Mouse (Mus musculus) kidney, embryonic 15.5 days (tissue): ENCODE data around the gene Fsip1. TPM values are rescaled to one million over a fixed set of nuclear protein-coding genes. Genes with fewer than 3 reads are reported as not detected.
A peak's percentile ranks its signal among the peaks of the same experiment; 100 is the strongest.

ENCODE experiments used
- ATAC-seq: fragments of 200-750 bp; cut with Nextera tagmentation; replicated peaks from 2 replicates; pipeline ENCODE4 v1.8.0; 2017; ENCODE audit warnings: moderate TSS enrichment; ENCODE audit not compliant: low FRiP score
- H3K27ac ChIP-seq: fragments of 300-500 bp; sonication (generic); 2 replicates; pipeline ENCODE4 v1.5.1; 2015; ENCODE audit warnings: mild to moderate bottlenecking, inconsistent platforms
- H3K27me3 ChIP-seq: fragments of 300-500 bp; sonication (generic); 2 replicates; pipeline ENCODE4 v1.6.1; 2015; ENCODE audit warnings: inconsistent platforms
- H3K36me3 ChIP-seq: fragments of 300-500 bp; sonication (generic); 2 replicates; pipeline ENCODE4 v1.6.1; 2015; ENCODE audit warnings: inconsistent platforms
- H3K4me1 ChIP-seq: fragments of 300-500 bp; sonication (generic); 2 replicates; pipeline ENCODE4 v1.6.1; 2015; ENCODE audit warnings: inconsistent platforms
- H3K4me2 ChIP-seq: fragments of 300-500 bp; sonication (generic); 2 replicates; pipeline ENCODE4 v1.6.1; 2015; ENCODE audit warnings: moderate library complexity, mild to moderate bottlenecking, inconsistent platforms
- H3K4me3 ChIP-seq: fragments of 300-500 bp; sonication (generic); replicated peaks from 2 replicates; pipeline ENCODE4 v1.5.1; 2015; ENCODE audit warnings: mild to moderate bottlenecking, inconsistent platforms
- H3K9ac ChIP-seq: fragments of 300-500 bp; sonication (generic); 2 replicates; pipeline ENCODE4 v1.6.1; 2015; ENCODE audit warnings: mild to moderate bottlenecking, inconsistent platforms
- H3K9me3 ChIP-seq: fragments of 300-500 bp; sonication (generic); replicated peaks from 2 replicates; pipeline ENCODE4 v1.6.1; 2016; ENCODE audit warnings: inconsistent platforms
- WGBS: fragments of 180-500 bp; shearing (Covaris S2); methylation state at CpG from one replicate; pipeline ENCODE4 v1.1.7; 2015; ENCODE audit warnings: mixed read lengths; 5-methylcytosine and 5-hydroxymethylcytosine counted together
- polyA plus RNA-seq: library from polyadenylated mRNA; unstranded; fragments of >200 nt; fragmentation: Nextera tagmentation; extraction: Ambion mirVana; gene quantifications from 2 replicates; pipeline ENCODE4 v1.2.1, GENCODE M21; 2015

Gene Fsip1
- polyA plus RNA-seq, 1 experiment from 2014 or later = 0.93 TPM

DNA sequence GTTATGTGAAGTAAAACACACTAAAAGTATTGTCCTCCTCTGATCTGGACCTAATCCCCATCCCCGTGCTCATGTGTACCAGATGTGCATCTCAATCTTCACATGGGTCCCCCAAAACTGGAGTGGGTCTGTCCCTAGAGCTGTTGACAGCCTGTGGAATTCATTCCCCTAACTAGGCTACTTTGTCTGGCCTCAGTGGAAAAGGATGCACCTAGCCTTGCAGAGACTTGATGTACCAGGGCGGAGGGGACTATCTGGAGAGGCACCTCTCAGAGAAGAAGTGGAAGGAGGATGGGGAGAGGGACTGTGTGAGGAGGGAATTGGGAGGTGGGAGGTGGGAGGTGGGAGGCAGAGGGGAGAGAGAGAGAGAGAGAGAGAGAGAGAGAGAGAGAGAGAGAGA lies 119.0 kb downstream of the Fsip1 start:
- Histone ChIP-seq H3K27ac (no peak overlapping the region), H3K9me3 (no peaks in the 10 kb centered on the region), H3K36me3 (no peaks in the 10 kb centered on the region), H3K27me3 (no peaks in the 10 kb centered on the region), H3K9ac (no peak overlapping the region), H3K4me1 (no peaks in the 10 kb centered on the region), H3K4me3 (no peak overlapping the region), H3K4me2 (no peak overlapping the region)
- ATAC-seq = no peak
- WGBS = 95% methylated on average over 2 of the region's 2 CpGs

GRCm38 (mm10) chr2:118137071-118137470 lies 119.7 kb downstream of the Fsip1 start:
- Histone ChIP-seq H3K36me3 (no peaks in the 10 kb centered on the region), H3K4me3 (no peak overlapping the region), H3K9me3 (no peaks in the 10 kb centered on the region), H3K27ac (no peak overlapping the region), H3K4me2 (no peak overlapping the region), H3K4me1 (no peaks in the 10 kb centered on the region), H3K9ac (no peak overlapping the region), H3K27me3 (no peaks in the 10 kb centered on the region)
- WGBS = 82% methylated on average over 9 of the region's 9 CpGs
- ATAC-seq = no peak

DNA sequence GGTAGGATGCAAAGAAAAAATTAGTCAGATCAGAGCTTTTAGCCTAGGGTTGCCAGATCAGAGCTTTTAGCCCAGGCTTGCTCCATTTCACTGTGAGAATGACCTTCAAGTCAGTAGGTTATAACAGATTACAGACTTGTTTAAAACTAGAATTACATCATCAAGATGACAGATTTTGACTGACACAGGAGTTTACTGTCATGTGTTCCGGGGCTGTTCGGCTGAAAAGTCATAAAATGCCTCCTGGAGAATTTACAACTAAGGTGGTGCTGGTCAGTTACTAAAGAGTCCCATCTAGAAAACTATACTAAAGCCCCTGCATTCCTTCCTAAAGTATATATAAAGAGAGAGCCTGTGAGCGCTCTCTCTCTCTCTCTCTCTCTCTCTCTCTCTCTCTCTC lies 128.5 kb downstream of the Fsip1 start:
- no peak overlapping the region for H3K4me3 ChIP-seq
- no peaks in the 10 kb centered on the region for H3K9me3 ChIP-seq
- no peak overlapping the region for H3K27ac ChIP-seq
- no peak overlapping the region for H3K4me2 ChIP-seq
- no peak for ATAC-seq
- WGBS = 23% methylated on average over 3 of the region's 3 CpGs
- H3K9ac ChIP-seq = no peak overlapping the region
- peaks cover 27% of the 10 kb centered on the region for H3K36me3 ChIP-seq
- H3K27me3 ChIP-seq = no peaks in the 10 kb centered on the region
- H3K4me1 ChIP-seq = peaks cover 37% of the 10 kb centered on the region

- H3K36me3 ChIP-seq = peaks cover 33% of the 10 kb centered on the region
- H3K9me3 ChIP-seq = no peaks in the 10 kb centered on the region
- H3K4me2 ChIP-seq = no peak overlapping the region
- H3K4me3 ChIP-seq = no peak overlapping the region
- H3K27ac ChIP-seq = 0 out of 2 replicates have a peak overlapping the region, but pooled peaks have one; percentile 32
- no peaks in the 10 kb centered on the region for H3K27me3 ChIP-seq
- no peak for ATAC-seq
- H3K4me1 ChIP-seq = peaks cover 37% of the 10 kb centered on the region
- 78% methylated on average over 5 of the region's 5 CpGs for WGBS
- H3K9ac ChIP-seq = no peak overlapping the region
These were observed 129.1 kb downstream of the Fsip1 start for GRCm38 (mm10) chr2:118127516-118128288.

DNA sequence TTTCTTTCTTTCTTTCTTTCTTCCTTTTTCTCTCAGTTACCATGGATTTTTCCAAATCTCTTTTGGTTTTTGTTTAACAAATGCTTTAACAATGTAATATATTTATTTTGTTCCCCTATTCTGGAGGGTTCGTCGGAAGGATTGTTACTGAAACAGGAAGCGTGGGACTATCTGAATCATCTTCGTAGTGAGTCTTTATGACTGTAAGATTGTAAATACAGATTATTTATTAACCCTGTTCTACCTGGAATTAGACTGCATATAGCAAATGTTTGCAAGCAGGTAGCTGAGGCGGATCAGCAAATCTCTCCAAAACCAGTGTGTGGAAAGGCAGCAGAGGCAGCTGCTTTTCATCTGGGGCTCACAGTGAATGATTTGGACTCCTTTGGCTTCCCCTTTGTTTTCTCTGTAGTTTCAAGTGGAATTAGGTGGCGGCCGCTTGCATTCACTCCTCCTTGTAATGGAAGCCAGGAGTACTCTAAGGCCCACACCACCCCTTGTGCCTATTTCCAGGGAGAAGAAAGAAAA lies 130.8 kb downstream of the Fsip1 start:
- 43% methylated on average over 7 of the region's 7 CpGs for WGBS
- Histone ChIP-seq H3K36me3 (peaks cover 50% of the 10 kb centered on the region), H3K27ac (peak overlapping the region; percentile 52), H3K4me2 (peak overlapping the region; percentile 12; the same call in 1 of the 2 replicates), H3K9me3 (no peaks in the 10 kb centered on the region), H3K4me3 (no peak overlapping the region), H3K27me3 (no peaks in the 10 kb centered on the region), H3K4me1 (peaks cover 37% of the 10 kb centered on the region), H3K9ac (0 out of 2 replicates have a peak overlapping the region, but pooled peaks have one; percentile 17)
- ATAC-seq = no peak

- H3K27ac ChIP-seq = peak overlapping the region; percentile 52
- WGBS = 64% methylated on average over 11 of the region's 11 CpGs
These were observed 131.4 kb downstream of the Fsip1 start for GRCm38 (mm10) chr2:118125211-118125939.

DNA sequence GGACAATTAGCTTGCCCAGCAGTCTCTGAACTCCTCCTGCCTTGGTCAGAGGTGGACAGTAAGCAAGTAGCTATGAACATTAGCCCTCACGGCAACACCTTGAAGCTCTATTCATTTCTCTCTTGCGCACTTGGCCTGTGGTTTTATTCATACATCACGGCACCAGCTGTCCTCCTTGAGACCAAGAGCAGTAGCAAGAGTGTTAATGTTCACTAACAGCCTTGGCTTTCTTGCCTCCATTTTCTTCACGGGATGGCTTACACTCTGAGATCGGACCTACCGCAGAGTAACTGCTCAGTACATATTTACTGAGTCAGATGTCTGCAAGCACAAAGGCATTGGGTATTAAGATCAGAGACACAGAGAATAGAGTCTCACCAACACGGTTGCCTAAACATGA lies 132.3 kb downstream of the Fsip1 start:
- no peak overlapping the region for H3K27ac ChIP-seq
- 84% methylated on average over 7 of the region's 7 CpGs for WGBS

More at GRCm38 (mm10) chr2:118125211-118125939, 131.4 kb downstream of the Fsip1 start:
- no peak overlapping the region for H3K4me2 ChIP-seq
- H3K9ac ChIP-seq = no peak overlapping the region
- H3K4me1 ChIP-seq = peaks cover 37% of the 10 kb centered on the region
- peak; percentile 85 for ATAC-seq
- H3K36me3 ChIP-seq = peaks cover 56% of the 10 kb centered on the region
- no peaks in the 10 kb centered on the region for H3K9me3 ChIP-seq
- no peaks in the 10 kb centered on the region for H3K27me3 ChIP-seq
- no peak overlapping the region for H3K4me3 ChIP-seq

DNA sequence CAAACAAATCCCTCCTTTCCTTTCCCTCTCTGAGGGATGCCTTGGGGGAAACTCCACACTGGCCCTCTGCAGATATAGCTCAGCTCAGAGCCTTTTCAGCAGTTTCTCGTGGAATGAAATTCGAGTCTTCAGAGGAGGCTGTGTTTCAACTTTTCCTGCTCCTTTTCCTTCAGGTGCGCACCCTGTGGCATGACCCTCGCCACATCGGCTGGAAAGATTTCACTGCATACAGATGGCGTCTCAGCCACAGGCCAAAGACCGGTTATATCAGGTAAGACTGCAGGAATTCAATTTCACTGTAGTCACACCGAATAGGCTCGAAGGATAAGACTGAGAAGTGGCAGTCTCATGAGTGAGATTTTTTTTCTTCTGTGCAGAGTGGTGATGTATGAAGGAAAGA lies 133.0 kb downstream of the Fsip1 start:
- peaks cover 31% of the 10 kb centered on the region for H3K4me1 ChIP-seq
- peaks cover 72% of the 10 kb centered on the region for H3K36me3 ChIP-seq
- H3K4me3 ChIP-seq = no peak overlapping the region
- no peak overlapping the region for H3K9ac ChIP-seq
- WGBS = 70% methylated on average over 9 of the region's 9 CpGs
- H3K4me2 ChIP-seq = no peak overlapping the region
- H3K9me3 ChIP-seq = no peaks in the 10 kb centered on the region
- no peaks in the 10 kb centered on the region for H3K27me3 ChIP-seq
- H3K27ac ChIP-seq = 0 out of 2 replicates have a peak overlapping the region, but pooled peaks have one; percentile 48
- no peak for ATAC-seq

More for the DNA sequence above, 132.3 kb downstream of the Fsip1 start:
- Histone ChIP-seq H3K9ac (no peak overlapping the region), H3K4me2 (no peak overlapping the region), H3K4me3 (no peak overlapping the region), H3K36me3 (peaks cover 65% of the 10 kb centered on the region), H3K4me1 (peaks cover 37% of the 10 kb centered on the region), H3K27me3 (no peaks in the 10 kb centered on the region), H3K9me3 (no peaks in the 10 kb centered on the region)
- ATAC-seq = no peak

DNA sequence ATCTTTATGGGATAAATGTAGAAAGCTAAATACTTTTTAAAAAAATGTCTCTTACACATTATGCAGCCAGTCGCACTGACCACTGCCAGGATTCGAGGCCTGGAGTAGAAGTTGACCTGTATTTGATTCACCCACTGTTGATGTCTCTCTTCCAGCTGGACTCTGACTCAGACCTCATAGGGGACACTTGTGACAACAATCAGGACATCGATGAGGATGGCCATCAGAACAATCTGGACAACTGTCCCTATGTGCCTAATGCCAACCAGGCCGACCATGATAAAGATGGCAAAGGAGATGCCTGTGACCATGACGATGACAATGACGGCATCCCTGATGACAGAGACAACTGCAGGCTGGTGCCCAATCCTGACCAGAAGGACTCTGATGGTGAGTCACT lies 134.5 kb downstream of the Fsip1 start:
- Histone ChIP-seq H3K27me3 (no peaks in the 10 kb centered on the region), H3K36me3 (peaks cover 87% of the 10 kb centered on the region), H3K4me3 (no peak overlapping the region), H3K9me3 (no peaks in the 10 kb centered on the region), H3K4me1 (peaks cover 31% of the 10 kb centered on the region), H3K4me2 (no peak overlapping the region), H3K27ac (no peak overlapping the region), H3K9ac (no peak overlapping the region)
- no peak for ATAC-seq
- WGBS = 92% methylated on average over 6 of the region's 6 CpGs

GRCm38 (mm10) chr2:118120751-118121150 lies 136.0 kb downstream of the Fsip1 start:
- 92% methylated on average over 7 of the region's 7 CpGs for WGBS
- no peaks in the 10 kb centered on the region for H3K27me3 ChIP-seq
- H3K9me3 ChIP-seq = no peaks in the 10 kb centered on the region
- H3K27ac ChIP-seq = no peak overlapping the region
- H3K4me2 ChIP-seq = no peak overlapping the region
- peaks cover 35% of the 10 kb centered on the region for H3K4me1 ChIP-seq
- ATAC-seq = no peak
- no peak overlapping the region for H3K4me3 ChIP-seq
- H3K36me3 ChIP-seq = peaks cover 99% of the 10 kb centered on the region
- H3K9ac ChIP-seq = no peak overlapping the region

- H3K4me3 ChIP-seq = no peak overlapping the region
- peaks cover 100% of the 10 kb centered on the region for H3K36me3 ChIP-seq
- H3K27ac ChIP-seq = no peak overlapping the region
- WGBS = 96% methylated on average over 11 of the region's 11 CpGs
- H3K4me1 ChIP-seq = peaks cover 35% of the 10 kb centered on the region
- no peak overlapping the region for H3K4me2 ChIP-seq
- H3K9me3 ChIP-seq = no peaks in the 10 kb centered on the region
- no peaks in the 10 kb centered on the region for H3K27me3 ChIP-seq
- ATAC-seq = no peak
- H3K9ac ChIP-seq = no peak overlapping the region
These were observed 136.7 kb downstream of the Fsip1 start for GRCm38 (mm10) chr2:118120095-118120494.

GRCm38 (mm10) chr2:118119684-118120083 lies 137.1 kb downstream of the Fsip1 start:
- WGBS = 96% methylated on average over 12 of the region's 12 CpGs
- H3K27ac ChIP-seq = no peak overlapping the region
- no peak for ATAC-seq

More at GRCm38 (mm10) chr2:118119684-118120083, 137.1 kb downstream of the Fsip1 start:
- H3K36me3 ChIP-seq = peaks cover 99% of the 10 kb centered on the region
- peaks cover 33% of the 10 kb centered on the region for H3K4me1 ChIP-seq
- H3K4me2 ChIP-seq = no peak overlapping the region
- H3K9ac ChIP-seq = no peak overlapping the region
- no peaks in the 10 kb centered on the region for H3K9me3 ChIP-seq
- no peaks in the 10 kb centered on the region for H3K27me3 ChIP-seq
- no peak overlapping the region for H3K4me3 ChIP-seq
